In genomic region chr6:22874781-22875613, GRCm38 (mm10) we compare ENCODE assay signal across 9 mouse cellular contexts. TPM values are rescaled to one million over a fixed set of nuclear protein-coding genes. Genes with fewer than 3 reads are reported as not detected.
DNase-seq lines count a peak whose midpoint lies in the region; ATAC-seq and TF ChIP-seq lines count a peak whose summit lies in the region.
"Had no signal": no experiment of that assay in that cellular context is flagged by ENCODE, and none has a peak within 500 bp of the region (broad histone marks: within the 10 kb centered on the region; RNA-seq: fewer than 3 reads in every experiment).

TSS of gene Ptprz1 (plus strand) at chr6:22875502.

- TF ChIP-seq CTCF in hindbrain, postnatal 0 days (IDR thresholded peaks at IDR 0.05; ENCODE audit: low read depth), result no peak

- peak within 1 kb of the TSS; percentile 96 for H3K4me2 ChIP-seq in heart, embryonic 11.5 days
- peak within 1 kb of the TSS; percentile 76 for H3K4me2 ChIP-seq in forebrain, embryonic 12.5 days
- H3K4me2 ChIP-seq in hindbrain, postnatal 0 days (ENCODE audit: low read depth, low read length), result peak within 1 kb of the TSS; percentile 92
- H3K4me2 ChIP-seq in limb, embryonic 14.5 days (replicated peaks; ENCODE audit: low read depth, low read length, severe bottlenecking), result peak within 1 kb of the TSS; percentile 98
- peak within 1 kb of the TSS; percentile 92 for H3K4me2 ChIP-seq in neural tube, embryonic 14.5 days (ENCODE audit: low read depth, low read length)

- TF ChIP-seq POLR2A in limb, embryonic 14.5 days (IDR thresholded peaks at IDR 0.05; ENCODE audit: borderline replicate concordance, extremely low read depth, insufficient read depth, insufficient read length), result no peak

- no peaks in the 10 kb centered on the region; the same call in 1 of the 2 replicates for H3K27me3 ChIP-seq in heart, embryonic 11.5 days (ENCODE audit: control insufficient read depth, insufficient read depth, low read length)
- H3K27me3 ChIP-seq in forebrain, embryonic 12.5 days, result no peaks in the 10 kb centered on the region
- no peaks in the 10 kb centered on the region for H3K27me3 ChIP-seq in hindbrain, postnatal 0 days (ENCODE audit: insufficient read depth, low read length)
- no peaks in the 10 kb centered on the region for H3K27me3 ChIP-seq in limb, embryonic 14.5 days (ENCODE audit: control insufficient read depth, insufficient read depth, low read length)
- no peaks in the 10 kb centered on the region for H3K27me3 ChIP-seq in neural tube, embryonic 14.5 days (ENCODE audit: control insufficient read depth, insufficient read depth, low read length)

- H3K9me3 ChIP-seq in heart, embryonic 11.5 days (replicated peaks; ENCODE audit: control insufficient read depth, low read length), result no peaks in the 10 kb centered on the region
- no peaks in the 10 kb centered on the region for H3K9me3 ChIP-seq in forebrain, embryonic 12.5 days
- H3K9me3 ChIP-seq in hindbrain, postnatal 0 days (ENCODE audit: low read length), result no peaks in the 10 kb centered on the region
- H3K9me3 ChIP-seq in limb, embryonic 14.5 days (ENCODE audit: control insufficient read depth, low read length), result no peaks in the 10 kb centered on the region
- H3K9me3 ChIP-seq in neural tube, embryonic 14.5 days (ENCODE audit: control insufficient read depth, low read length), result no peaks in the 10 kb centered on the region

- H3K4me3 ChIP-seq in heart, embryonic 11.5 days (ENCODE audit: low read depth, low read length), result peak within 1 kb of the TSS; percentile 62
- H3K4me3 ChIP-seq in forebrain, embryonic 12.5 days (replicated peaks), result peak within 1 kb of the TSS; percentile 77
- peak within 1 kb of the TSS; percentile 74 for H3K4me3 ChIP-seq in hindbrain, postnatal 0 days (ENCODE audit: low read length)
- peak within 1 kb of the TSS; percentile 56 for H3K4me3 ChIP-seq in limb, embryonic 14.5 days (replicated peaks; ENCODE audit: low read length)
- H3K4me3 ChIP-seq in neural tube, embryonic 14.5 days (ENCODE audit: low read depth, low read length), result peak within 1 kb of the TSS; percentile 55

- no peaks in the 10 kb centered on the region for H3K36me3 ChIP-seq in heart, embryonic 11.5 days (ENCODE audit: control insufficient read depth, insufficient read depth, low read length)
- H3K36me3 ChIP-seq in forebrain, embryonic 12.5 days (replicated peaks), result no peaks in the 10 kb centered on the region
- H3K36me3 ChIP-seq in hindbrain, postnatal 0 days (ENCODE audit: insufficient read depth, low read length), result no peaks in the 10 kb centered on the region
- H3K36me3 ChIP-seq in limb, embryonic 14.5 days (ENCODE audit: control insufficient read depth, insufficient read depth, low read length), result no peaks in the 10 kb centered on the region
- no peaks in the 10 kb centered on the region for H3K36me3 ChIP-seq in neural tube, embryonic 14.5 days (ENCODE audit: control insufficient read depth, insufficient read depth, low read length)

- under 1% methylated on average over 24 of the region's 44 CpGs for WGBS in heart, embryonic 11.5 days (ENCODE audit: insufficient replicate concordance)
- under 1% methylated on average over 33 of the region's 44 CpGs for WGBS in forebrain, embryonic 12.5 days
- WGBS in hindbrain, postnatal 0 days, result 2% methylated on average over 41 of the region's 44 CpGs
- WGBS in limb, embryonic 14.5 days, result 1% methylated on average over 28 of the region's 44 CpGs
- WGBS in neural tube, embryonic 14.5 days, result under 1% methylated on average over 36 of the region's 44 CpGs

- H3K4me1 ChIP-seq in heart, embryonic 11.5 days (ENCODE audit: control insufficient read depth, insufficient read depth, low read length), result no peaks in the 10 kb centered on the region
- H3K4me1 ChIP-seq in forebrain, embryonic 12.5 days, result peaks cover 32% of the 10 kb centered on the region
- 0 out of 2 replicates have a peak, but pooled peaks cover 4% of the 10 kb centered on the region for H3K4me1 ChIP-seq in hindbrain, postnatal 0 days (ENCODE audit: insufficient read depth, low read length)
- H3K4me1 ChIP-seq in limb, embryonic 14.5 days (ENCODE audit: control insufficient read depth, insufficient read depth, low read length), result no peaks in the 10 kb centered on the region
- H3K4me1 ChIP-seq in neural tube, embryonic 14.5 days (ENCODE audit: control insufficient read depth, insufficient read depth, low read length), result 0 out of 2 replicates have a peak, but pooled peaks cover 3% of the 10 kb centered on the region

- H3K9ac ChIP-seq in heart, embryonic 11.5 days (ENCODE audit: low read depth, low read length), result peak within 1 kb of the TSS; percentile 12
- peak within 1 kb of the TSS; percentile 93 for H3K9ac ChIP-seq in forebrain, embryonic 12.5 days
- H3K9ac ChIP-seq in hindbrain, postnatal 0 days (replicated peaks; ENCODE audit: low read length), result peak within 1 kb of the TSS; percentile 74
- H3K9ac ChIP-seq in limb, embryonic 14.5 days (ENCODE audit: low read depth, low read length, severe bottlenecking), result peak within 1 kb of the TSS; percentile 58
- H3K9ac ChIP-seq in neural tube, embryonic 14.5 days (replicated peaks; ENCODE audit: low read depth, low read length), result peak within 1 kb of the TSS; percentile 69

- peak; percentile 79 for ATAC-seq in heart, embryonic 11.5 days (replicated peaks; ENCODE audit: insufficient number of reproducible peaks, low FRiP score, low TSS enrichment)
- ATAC-seq in forebrain, embryonic 12.5 days (ENCODE audit: low FRiP score), result peak; percentile 93
- ATAC-seq in hindbrain, postnatal 0 days, result peak; percentile 93
- ATAC-seq in limb, embryonic 14.5 days (ENCODE audit: low FRiP score, low read depth), result peak; percentile 88
- ATAC-seq in neural tube, embryonic 14.5 days (ENCODE audit: low read depth), result peak; percentile 93
- ATAC-seq in megakaryocyte-erythroid progenitor cell, adult 5-6 weeks (replicated peaks; ENCODE audit: low FRiP score, low TSS enrichment, poor library complexity, severe bottlenecking), result no peak

- DNase-seq in heart, adult 11 months, result no peak
- DNase-seq in brain, embryonic 18.5 days (ENCODE audit: low read depth, low spot score), result peak; percentile 60
- peak; percentile 92 for DNase-seq in hindbrain, postnatal 0 days (ENCODE audit: low spot score)
- DNase-seq in limb, embryonic 14.5 days (ENCODE audit: low spot score), result peak; percentile 64

- no peak within 1 kb of the TSS for H3K27ac ChIP-seq in heart, embryonic 11.5 days (ENCODE audit: low read depth, low read length)
- peak within 1 kb of the TSS; percentile 86 for H3K27ac ChIP-seq in forebrain, embryonic 12.5 days
- H3K27ac ChIP-seq in hindbrain, postnatal 0 days, result peak within 1 kb of the TSS; percentile 76
- no peak within 1 kb of the TSS for H3K27ac ChIP-seq in limb, embryonic 14.5 days (replicated peaks; ENCODE audit: low read depth, low read length)
- peak within 1 kb of the TSS; percentile 40; the same call in 1 of the 2 replicates for H3K27ac ChIP-seq in neural tube, embryonic 14.5 days (ENCODE audit: low read depth, low read length)
- H3K27ac ChIP-seq: macrophage had no signal

RNA-seq across cellular contexts. Expression of gene Ptprz1, which starts in this region (rescaled TPM):
- polyA plus RNA-seq in heart, embryonic 11.5 days (2014; fragmentation: Nextera tagmentation; extraction: Ambion mirVana), result 0.63 and 0.64 TPM in 2 replicates
- 102 and 115 TPM in 2 replicates for polyA plus RNA-seq in forebrain, embryonic 12.5 days (2016; fragmentation: Nextera tagmentation; extraction: Ambion mirVana)
- total RNA-seq in hindbrain, postnatal 0 days (2014; rRNA removed), result 173 and 188 TPM in 2 replicates
- polyA plus RNA-seq in hindbrain, postnatal 0 days (2015; fragmentation: Nextera tagmentation; extraction: Ambion mirVana), result 99.1 and 103 TPM in 2 replicates
- polyA plus RNA-seq in limb, embryonic 14.5 days (2012; rRNA removed), result 9.9 and 11.2 TPM in 2 replicates
- polyA plus RNA-seq in limb, embryonic 14.5 days (2014; fragmentation: Nextera tagmentation; extraction: Ambion mirVana), result 8.6 and 9.5 TPM in 2 replicates
- polyA plus RNA-seq in neural tube, embryonic 14.5 days (2014; fragmentation: Nextera tagmentation; extraction: Ambion mirVana), result 61.2 and 63.2 TPM in 2 replicates
- not detected in 2 replicates for total RNA-seq in megakaryocyte-erythroid progenitor cell, adult 5-6 weeks (2014; fragmentation: Nextera tagmentation)
- total RNA-seq in megakaryocyte-erythroid progenitor cell, adult 5-6 weeks (2017), result not detected in 2 replicates
- polyA plus RNA-seq: macrophage had no signal

Comparison
In these comparisons a context has a peak if more than half of its experiments do, and no peak if none do; other contexts are left out.
1. RNA of gene Ptprz1 (total RNA-seq): 173 to 188 TPM in hindbrain, postnatal 0 days; not detected in megakaryocyte-erythroid progenitor cell, adult 5-6 weeks; every median in the first group is over 100 times any median in the second.
2. Peak in ATAC-seq, H3K4me3 ChIP-seq, H3K9ac ChIP-seq and H3K4me2 ChIP-seq in heart, embryonic 11.5 days; RNA of the gene not detected or under 1 TPM.
3. H3K27ac ChIP-seq: peak in forebrain, embryonic 12.5 days (single experiment), hindbrain, postnatal 0 days (single experiment) and neural tube, embryonic 14.5 days (single experiment); none in heart, embryonic 11.5 days (single experiment) and limb, embryonic 14.5 days (single experiment).
4. H3K9ac ChIP-seq: peak in every context shown above with its lines; median percentile 93 in forebrain, embryonic 12.5 days; 74 in hindbrain, postnatal 0 days; 69 in neural tube, embryonic 14.5 days; 58 in limb, embryonic 14.5 days; 12 in heart, embryonic 11.5 days.
5. Peak in every context shown above with its lines, with median percentiles within 50 percentile points of each other: H3K4me2 ChIP-seq and H3K4me3 ChIP-seq.